ENCODE assay signal across 21 mouse cellular contexts in the genomic region with DNA sequence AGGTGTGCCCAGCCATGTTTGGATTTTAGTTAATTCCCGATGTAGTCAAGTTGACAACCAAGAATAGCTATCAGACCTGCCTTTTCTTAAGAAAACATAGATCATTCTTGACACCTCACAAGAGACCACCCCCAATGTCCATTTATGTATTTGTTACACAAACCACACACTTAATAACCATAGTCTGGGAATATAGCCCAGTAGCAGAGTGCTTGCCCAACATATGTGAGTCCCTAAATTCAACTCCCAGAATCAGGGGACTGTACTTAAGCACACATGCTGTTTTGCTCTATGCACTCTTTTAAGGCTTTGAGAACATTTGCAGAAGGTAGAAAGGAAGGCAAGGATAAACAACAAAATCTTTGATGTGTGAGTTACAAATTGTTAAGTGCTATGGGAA. TPM values are rescaled to one million over a fixed set of nuclear protein-coding genes. Genes with fewer than 3 reads are reported as not detected.
"Had no signal": no experiment of that assay in that cellular context is flagged by ENCODE, and none has a peak within 500 bp of the region (broad histone marks: within the 10 kb centered on the region; RNA-seq: fewer than 3 reads in every experiment).

No protein-coding gene starts in this region.

- H3K9ac ChIP-seq: limb, embryonic 13.5 days; liver, embryonic 12.5 days; liver, embryonic 15.5 days; lung, embryonic 15.5 days had no signal

- H3K27me3 ChIP-seq: limb, embryonic 13.5 days; liver, embryonic 12.5 days; liver, embryonic 15.5 days; lung, embryonic 15.5 days had no signal

- DNase-seq: kidney, adult 18-20 months; kidney, adult 9 months; layer of hippocampus, adult 9-11 months; liver; midbrain, embryonic 14.5 days; right cerebral cortex, postnatal 14 days; right cerebral cortex, postnatal 4 days; thymus, adult 2 months; thymus, postnatal 25 days had no signal

- H3K9me3 ChIP-seq: limb, embryonic 10.5 days; limb, embryonic 13.5 days; liver, embryonic 12.5 days; liver, embryonic 15.5 days; lung, embryonic 15.5 days had no signal

- ATAC-seq: intestine, embryonic 16.5 days; liver, embryonic 12.5 days had no signal

- H3K27ac ChIP-seq: kidney, postnatal 0 days; layer of hippocampus, adult 2 months; limb, embryonic 10.5 days; limb, embryonic 13.5 days; liver, embryonic 12.5 days; liver, embryonic 15.5 days; lung, embryonic 15.5 days had no signal

- H3K36me3 ChIP-seq: limb, embryonic 10.5 days; liver, embryonic 15.5 days; lung, embryonic 15.5 days had no signal

- H3K4me2 ChIP-seq: limb, embryonic 13.5 days; liver, embryonic 12.5 days; liver, embryonic 15.5 days; lung, embryonic 15.5 days; midbrain, embryonic 11.5 days had no signal

- H3K4me3 ChIP-seq: layer of hippocampus, adult 2 months; limb, embryonic 10.5 days; limb, embryonic 13.5 days; liver, embryonic 12.5 days; liver, embryonic 15.5 days; lung, embryonic 15.5 days had no signal

RNA-seq across cellular contexts. Expression of gene Calr4, which starts 30.4 kb away (rescaled TPM):
- total RNA-seq: megakaryocyte progenitor cell, adult 5-6 weeks had no signal
- polyA plus RNA-seq: large intestine, adult 2 months; limb, embryonic 10.5 days; limb, embryonic 13.5 days; liver, embryonic 12.5 days; liver, embryonic 15.5 days; lung, embryonic 15.5 days; stomach, postnatal 0 days; thymus, adult 2 months had no signal
